Mouse (Mus musculus) c-Kit-positive CD71-positive TER-119-negative erythroid progenitor cells, embryonic 14.5 days (primary cell): ENCODE data around the gene Olfr775.

Source experiments
- DNase-seq: peaks from one replicate; pipeline ENCODE4 v3.0.0-alpha.2; 2013; ENCODE audit warnings: low read depth

Olfr775 gene

GRCm38 (mm10) chr10:129248112-129248511 lies at the start of gene Olfr775:
Olfr775 (plus strand) TSS chr10:129248412.
- DNase-seq: no peak

GRCm38 (mm10) chr10:129230737-129231136 lies 17.5 kb upstream of the Olfr775 start:
- no peak for DNase-seq

- no peak for DNase-seq
Measured at GRCm38 (mm10) chr10:129235904-129236303, 12.3 kb upstream of the Olfr775 start, which contains the start of gene Olfr774. Olfr774 (plus strand) TSS chr10:129236204.

- DNase-seq: no peak
Measured at GRCm38 (mm10) chr10:129258827-129259226, 10.6 kb downstream of the Olfr775 start, which contains the start of gene Olfr776. Olfr776 (plus strand) TSS chr10:129259127.

- DNase-seq: no peak
Measured at GRCm38 (mm10) chr10:129271081-129271535, 22.9 kb downstream of the Olfr775 start, which contains the start of gene Olfr777. Olfr777 (minus strand) TSS chr10:129271485.
